Mouse (Mus musculus): Measurements from ENCODE around the gene Tgfa.

GRCm38 (mm10) chr6:86220171-86220570, 25.1 kb downstream of the Tgfa start:
- TF ChIP-seq MAFK (IDR thresholded peaks at IDR 0.05; ENCODE audit: insufficient read depth, low read depth, low read length) (no peak), ZNF384 (IDR thresholded peaks at IDR 0.05; ENCODE audit: low read depth, low read length) (no peak)

Data from ES-E14 (cell line).